Mouse (Mus musculus): ENCODE data around the gene Znrf3. TPM values are rescaled to one million over a fixed set of nuclear protein-coding genes. Genes with fewer than 3 reads are reported as not detected.

The Znrf3 gene
- total RNA-seq (2023): 78.9 TPM

DNA sequence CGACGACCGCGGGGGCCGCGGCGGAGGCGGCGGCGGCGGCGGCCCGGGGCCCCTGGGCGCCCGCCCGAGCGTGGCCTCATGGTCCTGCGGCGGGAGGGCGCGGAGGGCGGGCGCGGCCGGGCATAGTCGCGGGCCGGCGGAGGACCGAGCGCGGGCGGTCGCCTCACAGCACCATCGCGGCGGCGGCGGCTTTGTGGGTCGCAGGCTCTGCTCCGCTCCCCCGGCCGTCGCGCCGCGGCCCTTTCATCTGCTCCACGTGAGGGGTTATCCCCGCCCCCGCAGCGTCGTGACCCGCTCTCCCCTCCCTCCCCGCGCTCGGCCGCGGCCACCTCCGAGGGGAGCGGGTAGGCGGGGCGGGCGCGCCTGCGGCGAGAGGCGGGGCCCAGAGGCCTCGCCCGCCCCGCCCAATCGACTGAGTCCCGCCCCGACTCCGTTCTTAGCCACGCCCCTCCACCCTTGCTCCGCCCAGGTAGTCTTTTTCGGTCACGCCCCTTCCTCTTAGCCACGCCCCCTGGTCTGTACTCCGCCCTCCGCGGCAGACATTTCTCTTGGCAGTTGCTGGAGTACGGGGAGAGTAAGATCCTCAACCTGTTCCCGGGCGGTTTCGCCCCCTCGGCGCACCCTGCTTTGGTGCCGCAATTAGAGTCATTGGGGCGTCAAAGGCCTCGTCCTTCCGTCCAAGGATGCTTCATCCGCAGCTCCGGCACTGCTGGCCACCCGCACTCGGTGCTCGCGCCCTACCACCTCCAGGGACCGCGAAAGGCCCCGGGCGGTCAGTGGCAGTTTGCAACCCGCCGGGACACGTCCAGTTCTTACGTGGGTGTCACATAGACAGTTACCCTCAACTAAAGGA lies at the start of gene Znrf3:
Gene Znrf3, minus strand, starts transcription at position 249 of the 853 bp plus-strand sequence.

GRCm38 (mm10) chr11:5261508-5262392 lies 182.9 kb downstream of the Znrf3 start, which contains the start of gene Kremen1:
Gene Kremen1 (minus strand): TSS chr11:5261558.

Other genes starting within 250 kb of the Znrf3 start
- 39.4 TPM for gene Kremen1, start 183.3 kb downstream of the Znrf3 start, total RNA-seq (2023)
- gene Xbp1, start 75.8 kb upstream of the Znrf3 start, total RNA-seq (2023): 176 TPM
- gene Ccdc117, start 97.3 kb upstream of the Znrf3 start, total RNA-seq (2023): 53.2 TPM
- not detected for gene Ankrd36, start 124.8 kb upstream of the Znrf3 start, total RNA-seq (2023)

Measured in CD4-positive naive resting alpha-beta T cell, adult 57 days (primary cell).